Mouse (Mus musculus): ENCODE measurements around the gene Efcab5.
A peak's percentile ranks its signal among the peaks of the same experiment; 100 is the strongest.
"Not testable (repeated sequence)": the region's sequence is repeated elsewhere in the genome, so short reads cannot be mapped to it uniquely, and the experiment has no call there.

Gene Efcab5

DNA sequence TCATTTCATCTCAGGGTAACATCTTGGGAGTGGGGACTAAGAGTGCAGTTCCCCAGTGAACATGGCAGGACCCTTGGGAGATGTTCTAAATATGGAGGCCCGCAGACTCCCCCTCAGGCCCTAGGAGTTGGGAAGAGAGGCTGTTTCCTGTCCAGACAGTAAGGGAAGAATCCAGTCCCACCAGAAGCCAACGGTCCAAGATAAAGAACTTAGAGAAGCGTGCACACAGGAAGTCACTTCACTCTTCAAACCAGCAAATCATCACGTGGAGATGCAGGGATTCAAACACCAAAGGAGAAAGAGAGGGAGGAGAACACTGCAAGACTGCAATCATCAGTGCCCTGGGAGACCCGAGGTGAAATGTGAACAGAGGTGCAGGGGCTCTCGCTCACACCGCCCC lies 91.8 kb downstream of the Efcab5 start:
- DNase-seq (ENCODE audit: low read depth, low spot score): no peak

DNA sequence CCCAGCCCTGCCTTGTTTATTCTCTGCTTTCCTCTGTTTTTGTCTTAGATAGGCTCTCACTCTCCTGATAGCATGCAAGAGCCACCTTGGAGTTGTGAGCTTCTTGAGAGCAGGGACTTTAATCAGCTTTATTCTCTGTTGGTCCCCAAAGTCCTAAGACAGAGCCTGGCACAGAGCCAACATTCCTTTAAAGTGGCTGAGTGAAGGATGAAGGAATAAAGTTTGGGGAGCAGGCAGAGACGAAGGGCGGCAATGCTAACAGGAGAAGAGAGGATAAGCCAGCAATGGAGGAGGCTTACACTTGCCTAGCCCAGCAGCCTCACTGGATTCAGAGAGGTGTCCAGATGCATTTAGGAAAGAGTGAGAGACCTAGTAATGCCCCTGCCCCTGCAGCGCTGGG lies 92.2 kb downstream of the Efcab5 start:
- DNase-seq (ENCODE audit: low read depth, low spot score): no peak

DNA sequence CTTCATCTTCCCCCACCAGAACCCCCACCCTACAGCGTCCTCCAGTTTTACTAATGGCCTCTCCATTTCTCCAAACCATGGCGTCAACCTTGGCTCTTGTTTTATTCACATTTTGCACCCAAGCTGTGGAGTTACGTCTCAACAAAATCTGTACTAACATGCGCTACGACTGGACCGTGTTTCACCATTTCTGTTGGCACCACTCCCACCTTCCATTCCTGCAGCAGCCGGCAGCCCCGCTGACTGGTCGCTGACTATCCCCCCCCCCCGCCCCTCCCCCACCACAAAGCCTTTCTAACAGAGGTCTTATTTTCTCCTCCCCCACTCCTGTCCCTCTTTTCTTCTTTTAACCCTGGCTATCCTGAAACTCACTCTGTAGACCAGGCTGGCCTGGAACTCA lies 93.6 kb downstream of the Efcab5 start:
- no peak for DNase-seq (ENCODE audit: low read depth, low spot score)

DNA sequence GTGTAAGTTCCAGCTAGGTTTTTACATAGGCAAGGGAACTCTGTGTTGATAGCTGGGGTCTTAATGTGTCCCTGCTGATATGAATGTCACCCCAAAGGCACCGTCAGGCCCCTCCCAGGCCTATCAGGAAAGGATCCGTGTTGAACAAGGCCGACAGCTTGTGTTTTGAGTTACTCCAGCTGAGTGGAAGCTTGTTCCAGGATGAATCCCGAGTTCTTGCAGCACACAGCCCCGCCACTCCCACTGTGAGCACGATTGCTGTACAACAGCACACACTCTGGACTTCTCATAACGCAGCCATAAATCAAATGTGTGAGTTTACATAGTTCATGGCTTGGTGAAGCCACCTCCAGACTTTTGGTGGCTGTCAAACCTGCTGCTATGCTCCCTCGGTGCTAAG lies 94.6 kb downstream of the Efcab5 start:
- DNase-seq (ENCODE audit: low read depth, low spot score): no peak

DNA sequence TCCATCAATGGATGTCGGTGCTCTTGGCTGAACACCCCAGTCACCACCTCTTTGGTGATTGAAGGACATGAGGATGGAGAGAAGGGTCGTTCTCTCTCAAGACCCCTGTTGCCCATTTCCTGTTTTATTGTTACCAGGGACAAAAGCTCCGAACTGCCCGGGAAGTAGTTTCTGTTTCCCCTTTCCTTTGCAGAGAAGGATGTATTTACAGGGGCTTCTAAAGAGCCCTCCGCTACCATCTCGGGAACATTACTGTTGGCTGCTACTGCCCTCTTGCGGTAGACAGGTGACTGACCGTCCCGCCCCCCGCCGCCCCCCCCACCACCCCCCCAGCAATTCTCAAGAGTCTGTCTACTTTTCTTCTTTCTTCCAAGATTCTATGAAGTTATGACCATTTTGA lies 95.6 kb downstream of the Efcab5 start:
- DNase-seq (ENCODE audit: low read depth, low spot score): peak; percentile 36

DNA sequence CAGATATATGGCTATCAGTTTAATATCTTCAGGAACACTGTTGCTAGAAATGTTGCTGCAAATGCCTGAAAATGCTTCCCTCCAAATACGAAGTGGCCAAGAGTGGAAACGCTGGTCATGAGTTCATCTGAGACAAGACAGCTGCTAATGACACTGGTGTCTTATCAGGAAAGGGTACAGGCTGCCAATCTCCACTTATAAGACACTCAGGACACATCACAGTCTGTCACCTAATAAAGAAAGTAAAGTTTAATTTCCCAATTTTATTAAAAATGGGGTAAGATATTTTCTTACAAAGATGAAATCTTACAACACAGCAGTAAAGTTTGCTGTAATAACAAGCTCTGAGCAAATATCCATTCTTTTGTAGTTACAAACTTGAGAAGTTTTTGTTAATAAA lies 99.6 kb downstream of the Efcab5 start:
- DNase-seq (ENCODE audit: low read depth, low spot score): no peak

DNA sequence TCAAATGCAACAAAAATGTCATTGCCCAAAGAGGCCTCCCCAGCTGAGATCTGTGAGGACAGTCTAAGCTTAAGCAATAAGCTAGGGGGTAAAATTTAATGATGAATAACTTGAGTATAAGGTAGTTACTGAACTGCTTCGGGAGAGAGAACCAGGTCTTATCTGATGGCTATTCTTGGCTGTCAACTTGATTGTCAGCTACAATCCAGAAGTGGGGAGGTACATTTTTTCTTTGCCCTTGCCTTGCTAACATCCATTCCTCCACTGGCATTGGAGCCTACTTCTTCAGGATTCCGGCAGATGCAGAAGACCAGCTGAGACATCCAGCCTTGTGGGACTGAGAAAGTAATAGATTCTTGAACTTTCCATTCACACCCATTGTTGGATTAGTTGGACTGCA lies 101.8 kb downstream of the Efcab5 start:
- no peak for DNase-seq (ENCODE audit: low read depth, low spot score)

DNA sequence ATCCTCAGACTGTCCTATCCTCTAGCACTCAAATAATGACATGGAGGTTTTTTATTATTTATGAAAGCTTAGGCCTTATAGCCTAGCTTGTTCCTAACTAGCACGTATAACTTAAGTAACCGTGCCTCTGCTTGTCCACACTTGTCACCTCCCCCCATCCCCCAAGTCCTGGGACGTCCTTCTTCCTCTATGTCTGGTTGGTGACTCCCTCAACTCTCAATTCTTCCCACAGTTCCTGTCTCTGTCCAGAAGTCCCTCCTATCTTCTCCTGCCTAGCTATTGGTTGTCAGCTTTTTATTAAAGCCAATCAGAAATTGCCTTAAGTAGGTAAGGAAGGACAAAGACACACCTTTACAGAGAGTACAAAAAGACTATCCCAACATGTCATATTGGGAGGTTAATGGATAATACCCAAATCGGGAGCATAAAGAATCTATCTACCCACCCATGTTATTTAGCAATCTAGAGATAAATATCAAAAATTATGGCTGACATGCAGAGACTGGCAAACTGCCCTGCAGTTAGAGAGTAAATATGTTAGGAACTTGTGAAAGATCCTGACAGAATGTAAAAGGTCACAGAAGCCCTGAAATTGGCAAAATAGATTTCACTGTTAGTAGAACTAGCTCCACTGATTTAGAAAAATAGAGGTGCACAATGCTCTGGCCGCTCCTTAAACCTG lies 104.6 kb downstream of the Efcab5 start:
- DNase-seq (ENCODE audit: low read depth, low spot score): no peak

DNA sequence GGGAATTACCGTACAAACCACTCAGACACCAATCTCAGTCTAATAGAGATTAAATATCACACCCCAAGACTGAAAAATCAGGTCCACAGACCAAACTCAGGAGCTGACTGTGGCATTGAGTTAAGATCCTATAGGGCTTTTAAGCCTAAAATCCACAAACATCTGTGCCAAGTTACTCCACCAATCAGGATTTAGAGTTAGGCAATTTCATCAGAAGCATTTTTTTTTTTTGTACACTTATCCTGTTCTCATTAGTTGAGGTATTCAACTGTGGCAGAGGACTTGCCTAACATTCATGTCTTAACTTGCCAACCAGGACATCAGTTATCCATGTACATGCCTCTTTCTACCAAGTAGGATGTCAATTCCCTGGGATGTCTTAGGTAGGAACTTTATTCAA lies 109.4 kb downstream of the Efcab5 start:
- DNase-seq (ENCODE audit: low read depth, low spot score): no peak

DNA sequence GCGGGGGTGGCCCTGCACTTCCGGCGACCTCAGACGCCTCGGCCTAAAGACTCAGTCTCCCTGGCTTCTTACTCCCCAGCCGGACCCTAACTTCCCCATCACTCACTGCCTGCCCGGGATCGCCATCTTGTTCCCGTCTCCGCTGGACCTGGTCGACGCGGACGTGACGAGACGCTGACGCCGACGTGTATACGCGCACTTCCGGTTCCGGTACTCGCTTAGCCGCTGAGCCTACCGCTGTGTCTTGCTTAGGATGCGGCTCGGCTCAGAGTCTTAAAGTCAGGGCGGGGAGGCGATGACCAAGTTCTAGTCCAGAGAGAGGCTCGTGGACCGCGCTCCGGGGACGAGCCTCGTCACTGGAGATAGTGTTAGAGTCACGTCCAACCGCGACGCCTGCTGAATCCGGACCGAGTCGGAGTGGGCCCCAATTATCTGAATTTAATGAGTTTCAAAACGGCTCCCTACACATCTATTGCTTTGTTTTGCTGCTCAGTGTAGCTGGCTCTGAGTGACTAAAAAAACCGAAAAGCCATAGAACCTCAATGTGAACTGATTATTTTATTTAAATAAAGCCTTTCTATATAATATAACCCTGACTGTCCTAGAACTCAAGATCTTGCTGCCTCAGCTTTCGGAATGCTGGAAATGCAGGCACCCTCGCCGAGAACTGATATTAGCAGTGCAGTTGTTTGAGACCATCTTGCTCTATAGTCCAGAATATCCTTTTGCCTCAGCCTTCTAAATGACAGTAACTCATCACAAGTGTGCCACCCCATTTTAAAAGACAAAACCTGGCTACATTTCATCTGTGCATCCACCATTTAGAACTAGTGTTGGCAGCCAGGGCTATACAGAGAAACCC lies 110.3 kb downstream of the Efcab5 start, which contains the start of gene Nsrp1:
Gene Nsrp1 (minus strand): TSS at position 163 of the 862 bp plus-strand sequence.
- DNase-seq (ENCODE audit: low read depth, low spot score): peak; percentile 85

DNA sequence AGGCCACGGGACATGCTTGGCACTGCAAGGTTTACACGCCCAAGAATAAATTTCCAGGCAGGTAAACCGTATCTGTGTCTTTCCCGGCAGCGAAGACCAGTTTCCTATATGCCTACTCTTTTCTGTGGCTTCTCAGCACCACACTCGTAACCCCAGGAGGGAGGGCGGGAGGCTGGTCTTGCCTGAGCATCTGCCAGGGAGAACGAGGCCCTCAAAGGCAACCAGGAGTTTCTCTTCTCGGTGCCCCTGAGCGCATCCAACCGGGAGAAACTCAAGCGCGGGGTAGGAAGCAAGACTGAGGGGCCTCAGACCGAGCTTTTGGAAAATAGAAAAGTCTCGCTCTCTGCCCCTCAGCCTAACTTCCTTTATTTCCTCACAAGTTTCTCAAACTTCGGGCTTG lies 111.0 kb downstream of the Efcab5 start:
- no peak for DNase-seq (ENCODE audit: low read depth, low spot score)

DNA sequence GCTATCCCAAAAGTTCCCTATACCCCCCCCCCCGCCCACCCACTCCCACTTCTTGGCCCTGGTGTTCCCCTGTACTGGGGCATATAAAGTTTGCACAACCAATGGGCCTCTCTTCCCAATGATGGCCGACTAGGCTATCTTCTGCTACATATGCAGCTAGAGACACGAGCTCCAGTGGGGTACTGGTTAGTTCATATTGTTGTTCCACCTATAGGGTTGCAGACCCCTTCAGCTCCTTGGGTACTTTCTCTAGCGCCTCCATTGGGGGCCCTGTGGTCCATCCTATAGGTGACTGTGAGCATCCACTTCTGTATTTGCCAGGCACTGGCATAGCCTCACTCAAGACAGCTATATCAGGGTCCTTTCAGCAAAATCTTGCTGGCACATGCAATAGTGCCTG lies 111.4 kb downstream of the Efcab5 start:
- DNase-seq (ENCODE audit: low read depth, low spot score): not testable (repeated sequence)

DNA sequence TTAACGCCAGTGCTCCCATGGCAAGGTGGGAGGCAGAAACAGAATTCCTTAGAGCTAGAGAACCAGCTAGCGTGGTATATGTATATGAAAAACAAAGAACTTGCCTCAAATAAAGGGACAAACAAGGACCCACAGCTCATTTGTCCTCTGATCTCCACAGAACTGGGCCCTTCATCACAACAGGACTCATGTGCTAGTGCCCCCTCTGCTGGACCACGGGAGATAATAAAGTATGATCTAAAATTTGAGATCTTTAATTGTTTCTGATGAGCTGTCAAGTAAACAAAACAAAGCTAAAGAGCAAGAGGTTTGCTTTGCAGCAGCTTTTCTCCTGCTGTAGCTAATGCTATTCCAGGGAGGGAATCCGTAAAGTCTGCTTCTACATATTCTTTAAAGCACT lies 118.0 kb downstream of the Efcab5 start:
- DNase-seq (ENCODE audit: low read depth, low spot score): no peak

DNA sequence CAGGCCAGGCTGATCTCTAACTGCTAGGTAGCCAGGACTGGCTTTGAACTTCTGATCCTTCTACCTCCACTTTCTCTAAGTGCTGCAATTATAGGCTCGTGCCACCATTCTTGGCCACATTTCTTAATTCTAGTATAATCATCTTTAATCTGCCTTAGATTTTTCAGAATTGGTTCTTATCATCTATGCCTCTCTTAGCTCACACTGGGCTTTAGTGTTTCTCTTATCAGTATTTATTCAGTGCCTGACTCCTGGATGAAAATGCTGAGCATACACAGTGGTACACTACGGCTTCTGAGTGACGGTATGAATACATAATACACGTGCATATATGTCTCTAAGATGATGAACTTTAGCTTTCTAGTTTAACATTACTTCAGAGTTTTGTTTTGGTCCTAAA lies 119.9 kb downstream of the Efcab5 start:
- DNase-seq (ENCODE audit: low read depth, low spot score): no peak

DNA sequence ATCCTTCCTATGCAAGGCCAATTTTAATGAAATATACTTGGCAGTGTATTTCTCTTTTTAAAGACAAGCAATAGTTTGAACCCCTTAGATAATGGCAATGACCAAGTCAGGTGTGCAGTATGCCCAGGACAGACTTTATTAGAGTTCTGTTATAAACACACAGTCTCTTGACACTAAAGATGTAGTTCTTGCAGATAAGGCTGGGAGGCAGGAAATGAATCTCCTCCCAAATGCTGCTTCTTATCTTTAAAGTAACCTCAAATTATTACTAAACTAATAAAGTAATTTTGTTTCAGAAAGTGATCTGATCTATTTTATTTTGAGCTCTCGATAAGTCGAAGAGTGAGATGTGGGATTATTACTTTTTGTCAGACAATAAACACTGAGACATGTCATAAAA lies 125.4 kb downstream of the Efcab5 start:
- no peak for DNase-seq (ENCODE audit: low read depth, low spot score)

DNA sequence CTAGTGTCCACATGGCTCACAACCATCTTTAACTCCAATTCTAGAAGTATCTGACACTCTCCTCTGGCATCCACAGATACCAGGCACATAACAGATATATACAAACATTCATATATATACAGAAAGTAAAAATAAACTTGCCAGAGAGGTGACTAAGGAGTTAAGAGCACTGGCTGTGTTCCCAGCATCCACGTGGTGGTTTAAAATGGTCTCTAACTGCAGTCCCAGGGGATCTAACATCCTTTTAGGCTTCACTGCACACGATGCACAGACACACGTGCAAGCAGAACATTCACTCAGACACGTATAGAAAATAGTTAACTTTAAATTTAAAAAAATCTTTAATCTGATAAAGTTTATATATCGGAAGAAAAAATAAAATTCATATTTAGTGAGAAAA lies 126.8 kb downstream of the Efcab5 start:
- DNase-seq (ENCODE audit: low read depth, low spot score): no peak

DNA sequence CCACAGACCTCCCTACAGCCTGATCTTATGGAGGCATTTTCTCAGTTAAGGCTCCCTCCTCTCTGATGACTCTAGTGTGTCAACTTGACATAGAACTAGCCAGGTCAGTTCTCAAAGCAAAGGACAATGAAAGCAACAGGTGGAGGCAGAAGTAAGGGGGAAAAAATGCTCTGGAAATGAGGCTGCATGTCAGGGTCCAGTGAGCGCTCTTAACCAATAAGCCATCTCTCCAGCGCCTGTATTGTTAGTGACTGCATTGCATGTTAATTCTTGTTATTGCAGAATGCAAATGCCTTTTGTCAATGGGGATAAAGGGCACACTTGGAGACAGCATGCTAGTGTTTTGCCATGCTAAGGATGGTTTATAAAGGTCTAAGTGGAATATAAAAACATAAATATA lies 146.0 kb downstream of the Efcab5 start:
- DNase-seq (ENCODE audit: low read depth, low spot score): no peak

DNA sequence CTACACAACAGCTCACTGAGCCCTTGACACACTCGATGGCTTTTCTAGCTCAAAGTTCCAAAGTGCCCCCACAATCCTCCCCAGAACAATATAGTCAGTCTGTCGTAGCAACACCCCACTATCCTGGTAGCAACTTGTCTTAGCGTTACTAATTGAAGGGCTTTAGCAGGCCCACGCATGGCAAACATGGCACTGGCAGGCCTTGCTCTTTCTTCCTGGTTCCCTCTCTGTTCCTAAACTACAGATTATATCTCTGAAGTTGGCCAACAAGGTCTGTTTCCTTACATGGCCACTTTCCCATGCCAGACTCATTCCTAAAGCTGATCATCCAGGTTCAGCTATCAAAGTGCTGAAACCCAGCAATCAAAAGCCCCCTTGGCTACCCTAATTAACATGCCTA lies 146.9 kb downstream of the Efcab5 start:
- no peak for DNase-seq (ENCODE audit: low read depth, low spot score)
